Mouse (Mus musculus) mouse trophoblast stem cell (cell line): ENCODE measurements around the gene Olfr204.
"Not testable (repeated sequence)": the region's sequence is repeated elsewhere in the genome, so short reads cannot be mapped to it uniquely, and the experiment has no call there.

ENCODE experiments used
- in situ Hi-C, 2 experiments: fragments of 300-500 bp; cut with MseI, MboI; formaldehyde crosslinking; loops; 2 replicates in 1 of 2; 3 replicates in 1 of 2; pipeline ENCODE4 v1.15.1; 2025

Gene Olfr204

DNA sequence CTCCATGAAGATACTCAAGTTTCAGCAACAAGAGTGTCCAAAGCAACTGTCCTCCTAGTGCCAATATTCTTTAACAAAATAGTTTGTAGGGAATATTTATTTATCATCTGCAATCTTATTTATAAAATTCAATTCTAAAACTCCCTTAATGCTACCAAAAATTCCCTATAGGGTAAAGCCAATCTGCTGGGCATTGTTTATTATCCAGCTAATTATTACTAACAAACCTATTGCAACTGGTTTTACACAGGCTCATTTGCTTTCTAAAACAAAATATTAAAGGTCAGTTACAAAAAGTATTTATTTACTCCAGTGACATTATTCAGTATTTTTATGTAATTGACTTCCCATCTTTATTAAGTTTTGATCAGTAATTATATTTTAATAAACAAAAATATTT, at the start of gene Olfr204:
Gene Olfr204, minus strand, starts transcription at position 101 of the 400 bp plus-strand sequence.
- in situ Hi-C loops: no loop called here

DNA sequence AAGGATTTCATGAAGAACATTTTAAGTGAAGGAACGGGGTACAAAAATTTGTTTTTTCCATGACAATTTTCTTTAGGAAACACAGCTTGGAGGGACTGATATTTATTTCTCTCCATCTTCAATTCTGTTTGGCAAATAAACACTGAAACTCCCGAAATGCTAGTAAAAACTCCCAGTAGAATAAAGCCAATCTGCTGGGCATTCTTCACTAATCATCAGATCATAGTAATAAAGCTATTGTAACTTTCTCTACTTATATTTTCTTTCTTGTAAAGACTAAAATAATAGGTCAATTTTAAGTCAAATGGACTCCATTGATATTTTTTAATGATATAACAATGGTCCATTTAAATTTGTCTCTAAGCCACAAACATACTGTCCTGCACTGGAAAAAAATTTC, 45.8 kb upstream of the Olfr204 start, which contains the start of gene Olfr209:
Gene Olfr209, minus strand, starts transcription at position 101 of the 400 bp plus-strand sequence.
- in situ Hi-C loops: no loop called here

DNA sequence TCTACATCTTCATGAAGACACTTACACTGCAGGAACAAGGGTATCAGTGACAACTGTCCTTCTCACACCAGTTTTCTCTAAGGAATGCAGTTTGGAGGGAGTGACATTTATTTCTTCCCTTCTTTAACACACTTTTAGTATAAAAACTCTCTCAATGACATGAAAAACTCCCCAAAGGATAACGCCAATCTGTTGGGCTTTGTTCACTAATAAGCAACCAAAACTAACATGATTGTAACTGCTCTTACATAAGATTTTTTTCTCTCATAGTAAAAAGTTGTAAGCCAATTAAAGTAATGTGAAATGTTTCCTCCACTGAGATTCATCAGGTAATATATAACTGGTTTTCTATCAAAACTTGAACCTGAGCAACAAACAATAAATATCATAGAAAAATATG, 31.1 kb upstream of the Olfr204 start, which contains the start of gene Olfr206:
Gene Olfr206, minus strand, starts transcription at position 101 of the 400 bp plus-strand sequence.
- in situ Hi-C loops: no loop called here

DNA sequence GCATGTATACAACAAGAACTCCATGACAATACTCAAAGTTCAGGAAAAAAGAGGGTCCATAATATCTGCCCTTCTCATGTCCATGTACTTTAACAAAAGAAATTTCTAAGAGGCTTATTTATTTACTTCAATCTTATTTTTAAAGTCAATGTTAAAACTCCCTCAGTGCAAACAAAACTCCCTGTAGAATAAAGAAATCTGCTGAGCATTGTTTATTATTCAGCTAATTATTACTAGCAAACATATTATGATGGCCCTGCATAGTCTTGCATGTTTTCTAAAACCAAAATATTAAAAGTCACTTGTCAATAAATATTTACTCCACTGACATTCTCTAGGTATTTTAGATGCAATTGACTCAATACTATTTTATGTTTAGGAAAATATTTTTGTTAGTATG, 13.0 kb upstream of the Olfr204 start, which contains the start of gene Olfr205:
Gene Olfr205, minus strand, starts transcription at position 101 of the 400 bp plus-strand sequence.
- in situ Hi-C loops: no loop called here

DNA sequence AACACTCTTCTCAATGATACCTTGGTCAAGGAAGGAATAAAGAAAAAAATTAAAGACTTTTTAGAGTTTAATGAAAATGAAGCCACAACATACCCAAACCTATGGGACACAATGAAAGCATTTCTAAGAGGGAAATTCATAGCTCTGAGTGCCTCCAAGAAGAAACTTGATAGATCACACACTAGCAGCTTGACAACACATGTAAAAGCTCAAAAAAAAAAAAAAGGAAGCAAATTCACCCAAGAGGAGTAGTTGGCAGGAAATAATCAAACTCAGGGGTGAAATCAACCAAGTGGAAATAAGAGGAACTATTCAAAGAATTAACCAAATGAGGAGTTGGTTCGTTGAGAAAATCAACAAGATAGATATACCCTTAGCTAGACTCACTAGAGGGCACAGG, 5.2 kb upstream of the Olfr204 start:
- in situ Hi-C loops: not testable (repeated sequence)

DNA sequence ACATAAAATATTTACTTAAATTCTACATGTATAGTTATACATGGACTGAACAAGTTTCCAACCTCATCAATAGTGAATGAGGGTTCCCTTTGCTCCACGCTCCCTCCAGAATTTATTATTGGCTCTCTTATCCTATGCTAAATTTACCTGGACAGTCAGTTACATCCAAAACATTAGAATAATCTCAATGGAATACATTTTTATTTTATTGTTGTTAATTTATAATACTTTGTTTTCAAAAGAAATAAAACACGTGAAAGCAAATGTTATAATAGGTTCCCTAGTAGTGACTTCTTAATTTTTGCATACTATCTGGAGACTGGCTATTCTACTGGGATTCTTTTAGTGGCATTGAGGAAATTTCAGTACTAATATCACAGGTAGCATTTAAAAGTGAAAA, 19.5 kb downstream of the Olfr204 start, which contains the start of gene Olfr203:
Gene Olfr203, plus strand, starts transcription at position 301 of the 400 bp plus-strand sequence.
- in situ Hi-C loops: no loop called here

DNA sequence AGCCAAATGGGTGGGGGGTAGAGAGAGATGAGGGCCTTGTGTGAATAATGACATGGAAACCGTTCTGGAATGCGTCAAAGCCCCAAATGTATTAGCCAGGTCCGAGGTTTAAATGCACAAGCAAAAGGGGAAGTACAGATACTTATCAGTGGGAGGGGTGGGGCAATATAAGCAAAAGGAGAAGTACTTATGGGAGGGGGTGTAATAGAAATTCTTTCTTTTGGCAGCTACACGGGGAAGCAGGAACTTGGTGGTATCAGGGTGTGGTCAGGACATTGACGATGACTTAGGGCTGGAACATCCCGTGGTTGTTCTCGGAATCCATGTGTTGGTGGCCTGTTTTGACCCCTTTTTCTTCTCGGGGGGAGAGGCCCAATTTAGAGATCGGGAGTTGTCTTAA, 30.5 kb downstream of the Olfr204 start:
- in situ Hi-C loops: not testable (repeated sequence)

DNA sequence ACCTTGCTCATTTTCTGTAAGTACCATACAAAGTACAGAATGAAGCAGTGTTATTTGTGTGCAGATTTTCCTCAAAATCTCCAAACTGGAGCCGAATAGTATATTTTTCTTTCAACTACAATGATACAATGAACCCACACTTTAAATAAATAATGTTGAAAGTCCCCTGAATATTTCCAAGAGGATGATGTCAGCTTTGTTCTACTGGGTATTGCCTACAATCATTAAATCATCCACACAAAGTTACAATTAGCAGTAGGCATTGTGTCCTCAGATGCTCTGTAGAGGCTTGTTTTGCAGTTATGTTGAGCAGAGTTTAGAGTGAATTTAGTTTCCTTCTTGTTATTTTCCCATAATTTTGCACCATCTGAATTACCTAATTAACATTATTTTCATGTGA, 31.4 kb downstream of the Olfr204 start, which contains the start of gene Olfr202:
Gene Olfr202, minus strand, starts transcription at position 101 of the 400 bp plus-strand sequence.
- in situ Hi-C loops: no loop called here

DNA sequence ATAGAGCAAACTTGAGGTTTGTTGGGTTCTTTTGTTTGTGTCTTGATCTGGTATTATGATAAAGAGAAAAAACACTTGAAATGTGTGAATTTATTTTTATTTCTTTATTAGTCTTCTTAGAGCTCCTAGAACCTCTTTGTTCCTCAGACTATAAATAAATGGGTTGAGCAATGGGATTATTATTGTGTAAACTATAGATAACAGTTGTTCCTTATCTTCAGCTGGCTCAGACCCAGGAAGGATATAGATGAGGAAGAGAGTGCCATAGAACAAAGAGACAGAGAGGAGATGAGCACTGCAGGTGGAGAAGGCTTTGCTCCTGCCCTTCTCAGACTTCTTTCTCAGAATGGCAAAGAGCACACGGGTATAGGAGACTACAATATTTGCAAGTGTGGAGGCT, 34.6 kb downstream of the Olfr204 start:
- in situ Hi-C loops: no loop called here

DNA sequence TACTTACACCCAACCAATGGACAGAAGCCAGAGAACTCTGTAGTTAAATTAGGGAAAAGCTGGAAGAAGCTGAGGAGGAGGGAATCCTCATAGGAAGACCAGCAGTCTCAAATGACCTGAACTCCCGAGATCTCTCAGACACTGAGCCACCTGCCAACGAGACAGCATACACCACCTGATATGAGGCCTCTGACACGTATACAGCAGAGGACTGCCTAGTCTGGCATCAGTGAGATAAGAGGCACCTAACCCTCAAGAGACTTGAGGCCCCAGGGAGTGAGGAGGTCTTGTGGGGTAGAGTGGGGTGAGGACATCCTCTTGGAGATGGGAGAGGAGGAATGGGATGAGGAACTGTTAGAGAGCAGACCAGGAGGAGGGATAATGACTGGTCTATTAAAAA, 37.5 kb downstream of the Olfr204 start:
- in situ Hi-C loops: no loop called here

DNA sequence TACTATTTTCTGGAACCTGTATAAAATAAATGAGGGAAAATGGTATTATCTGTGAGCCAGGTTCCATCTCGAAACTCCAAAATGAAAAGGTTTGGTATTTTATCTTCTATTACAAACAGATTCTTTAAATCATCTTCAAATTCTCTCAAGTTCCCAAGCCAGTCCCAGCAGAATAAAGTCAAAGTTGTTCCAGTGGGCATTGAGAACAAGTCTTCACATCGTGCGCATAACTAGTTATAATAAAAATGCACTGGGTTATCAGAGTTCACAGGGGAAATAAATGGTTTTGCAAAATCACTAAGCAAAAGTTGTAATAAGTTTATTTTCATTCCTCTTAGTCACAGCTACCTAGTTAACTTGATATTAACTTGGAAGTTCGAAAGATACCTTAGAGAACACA, 45.5 kb downstream of the Olfr204 start, which contains the start of gene Olfr201:
Gene Olfr201, minus strand, starts transcription at position 101 of the 400 bp plus-strand sequence.
- in situ Hi-C loops: not testable (repeated sequence)

DNA sequence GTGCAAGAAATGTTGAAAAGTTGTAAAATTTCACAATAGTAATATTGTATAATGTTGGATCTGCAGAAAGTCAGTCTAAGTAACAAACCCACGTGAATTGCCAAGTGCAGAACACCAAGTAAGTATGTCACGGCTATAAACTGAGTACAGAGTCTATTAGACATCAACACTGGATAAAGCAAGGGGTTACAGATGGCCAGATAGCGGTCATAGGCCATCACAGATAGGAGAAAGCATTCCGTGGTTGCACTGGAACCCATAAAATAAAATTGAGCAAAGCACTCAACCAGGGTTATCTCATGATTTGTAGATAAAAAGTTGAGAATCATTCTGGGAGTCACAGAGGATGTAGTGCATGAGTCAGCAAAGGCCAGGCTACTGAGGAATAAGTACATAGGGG, 49.0 kb downstream of the Olfr204 start:
- in situ Hi-C loops: not testable (repeated sequence)
